Mouse (Mus musculus): Measurements from ENCODE around the gene Pnpla3.

DNA sequence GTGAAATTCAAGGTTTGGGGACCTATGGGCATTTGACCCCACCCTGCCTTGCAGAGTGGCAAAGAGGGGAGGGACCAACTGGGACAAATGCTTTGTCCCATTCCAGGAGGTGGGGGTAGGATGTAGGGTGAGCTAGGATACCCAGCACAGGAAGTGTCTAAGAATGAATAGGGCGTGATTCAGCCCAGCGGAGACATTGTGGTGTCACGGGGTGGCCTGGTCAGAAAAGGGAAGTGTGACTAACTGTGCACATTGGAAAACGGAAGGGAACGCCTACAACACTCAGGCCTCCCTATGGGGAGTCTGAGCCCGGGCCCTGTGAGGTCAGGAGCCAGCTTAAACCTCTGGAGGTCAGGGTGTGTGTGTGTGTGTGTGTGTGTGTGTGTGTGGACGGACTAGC, 68.0 kb downstream of the Pnpla3 start:
- TF ChIP-seq POLR2A (IDR thresholded peaks at IDR 0.05; ENCODE audit: insufficient read length, low read depth) (no peak), MAX (IDR thresholded peaks at IDR 0.05; ENCODE audit: low read depth) (peak; percentile 72), E2F4 (IDR thresholded peaks at IDR 0.05; ENCODE audit: insufficient read depth) (no peak), TCF12 (IDR thresholded peaks at IDR 0.05; ENCODE audit: insufficient read depth, poor library complexity, severe bottlenecking) (no peak), CEBPB (IDR thresholded peaks at IDR 0.05; ENCODE audit: insufficient read depth, poor library complexity, severe bottlenecking) (no peak)
